Mouse (Mus musculus): ENCODE results near the gene Nudt8.

The Nudt8 gene

DNA sequence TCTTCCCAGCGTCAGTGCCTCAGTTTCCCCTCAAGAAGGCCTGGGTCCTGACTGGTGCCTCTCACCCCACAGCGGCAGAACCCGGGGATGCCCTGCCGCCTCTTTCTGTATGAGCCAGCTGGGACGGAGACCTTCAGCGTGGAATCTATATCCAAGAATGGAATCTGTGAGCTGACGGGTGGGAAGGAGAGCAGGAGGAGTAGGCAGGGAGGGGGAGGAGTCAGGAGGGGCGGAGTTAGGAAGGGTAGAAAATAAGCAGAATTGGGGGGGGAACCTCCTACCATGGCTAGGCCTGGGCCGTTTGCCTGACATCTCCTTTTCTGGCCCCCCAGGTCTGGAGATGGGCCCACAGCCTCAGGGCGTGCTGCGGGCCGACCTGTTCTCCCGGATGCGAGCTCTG lies 12.3 kb upstream of the Nudt8 start:
- DNase-seq (ENCODE audit: low spot score): no peak

- no peak for DNase-seq (ENCODE audit: low spot score)
Observed at GRCm38 (mm10) chr19:3988750-3989149, 11.6 kb upstream of the Nudt8 start.

DNA sequence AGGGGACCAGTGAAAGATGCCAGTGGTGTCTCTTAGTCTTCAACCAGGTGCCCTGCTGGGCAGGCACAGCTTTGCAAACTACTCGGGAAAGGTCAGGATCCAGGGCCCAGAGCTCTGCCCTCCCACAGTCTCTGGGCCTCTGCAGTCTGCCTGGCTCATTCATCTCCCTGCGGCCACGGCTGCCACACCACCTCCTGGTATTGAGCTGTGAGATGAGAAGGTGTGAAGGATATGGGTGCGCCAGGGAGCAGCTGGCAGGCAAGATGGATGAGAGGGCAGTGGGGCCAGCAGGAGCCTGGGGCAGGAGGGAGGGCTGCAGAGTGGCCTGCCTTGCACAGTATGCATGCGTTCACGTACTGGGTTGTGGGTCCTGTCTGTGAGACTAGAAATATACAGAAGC lies 9.6 kb upstream of the Nudt8 start:
- no peak for DNase-seq (ENCODE audit: low spot score)

DNA sequence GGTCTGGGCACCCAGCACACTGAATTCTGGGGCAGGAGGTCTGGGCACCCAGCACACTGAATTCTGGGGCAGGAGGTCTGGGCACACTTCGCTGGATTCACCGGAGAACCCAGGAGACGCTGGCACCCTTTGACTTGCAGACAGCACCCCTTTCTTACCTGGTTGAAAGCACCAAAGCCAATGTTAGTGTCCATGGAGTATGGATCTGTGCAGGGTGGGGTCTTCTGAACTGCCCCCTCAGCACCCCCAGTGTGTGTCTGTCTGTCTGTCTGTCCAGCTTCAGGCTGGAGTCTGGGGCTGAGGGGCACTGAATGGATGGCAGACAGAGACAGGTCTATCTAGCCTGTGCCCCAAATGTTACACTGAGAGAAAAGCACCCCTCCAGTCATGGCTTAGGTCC lies 8.8 kb upstream of the Nudt8 start:
- no peak for DNase-seq (ENCODE audit: low spot score)

GRCm38 (mm10) chr19:3991966-3992365 lies 8.4 kb upstream of the Nudt8 start:
- no peak for DNase-seq (ENCODE audit: low spot score)

DNA sequence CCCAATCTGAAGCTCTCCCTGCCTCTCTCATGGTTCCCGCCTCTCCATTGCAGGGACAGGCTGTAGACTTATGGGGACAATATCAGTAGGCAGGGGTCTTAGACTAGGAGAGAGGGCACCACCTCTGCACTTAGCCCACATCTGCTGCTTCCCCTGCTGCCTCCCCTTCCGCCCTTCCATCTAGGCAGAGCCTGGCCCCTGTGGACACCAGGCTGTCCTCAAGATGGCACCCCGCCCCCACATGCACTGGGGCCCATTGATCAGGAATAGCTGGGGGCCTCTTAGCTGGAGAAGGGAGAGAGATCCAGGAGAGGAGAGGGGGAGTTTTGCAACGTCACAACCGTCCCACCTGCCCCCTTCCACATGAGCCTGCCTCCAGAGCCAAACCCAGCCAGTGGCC lies 8.0 kb upstream of the Nudt8 start, which contains the start of gene Tbx10:
Tbx10 (plus strand) TSS at position 337 of the 400 bp plus-strand sequence.
- no peak for DNase-seq (ENCODE audit: low spot score)

DNA sequence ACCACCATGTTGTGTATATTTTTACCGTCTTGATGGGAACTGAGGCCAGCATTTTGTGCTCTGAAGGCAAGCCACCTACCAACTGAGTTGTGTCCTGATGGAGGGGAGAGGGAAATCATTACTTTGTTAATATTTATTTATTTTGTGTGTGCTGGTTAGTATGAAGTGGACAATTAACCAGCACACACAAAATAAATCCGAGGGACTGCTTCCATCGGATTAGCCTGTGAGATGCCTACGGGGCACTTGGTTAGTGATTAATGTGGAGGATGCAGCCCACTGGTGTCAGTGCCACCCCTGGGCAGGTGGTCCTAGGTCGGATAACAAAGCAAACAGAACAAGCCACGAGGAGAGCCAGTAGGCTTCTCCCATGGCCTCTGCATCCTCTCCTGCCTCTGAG lies 5.4 kb upstream of the Nudt8 start:
- no peak for DNase-seq (ENCODE audit: low spot score)

DNA sequence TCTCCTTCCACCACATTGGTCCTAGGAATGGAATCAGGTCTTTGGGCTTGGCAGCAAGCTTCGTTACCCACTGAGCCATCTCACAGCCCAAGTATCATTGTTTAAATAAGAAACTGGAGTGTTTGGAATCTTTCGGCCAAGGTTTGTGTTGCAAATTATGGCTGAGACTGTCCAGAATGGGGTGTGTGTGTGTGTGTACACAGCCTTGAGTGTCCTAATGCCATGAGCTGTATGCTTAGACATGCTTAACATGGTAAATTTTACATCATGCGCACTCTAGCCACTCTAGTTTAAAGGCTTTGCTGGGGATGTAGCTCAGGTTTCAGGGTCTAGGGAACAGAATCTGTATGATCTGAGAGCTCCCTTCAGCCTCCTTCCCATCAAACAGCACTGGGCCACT lies 4.9 kb upstream of the Nudt8 start:
- DNase-seq (ENCODE audit: low spot score): no peak

DNA sequence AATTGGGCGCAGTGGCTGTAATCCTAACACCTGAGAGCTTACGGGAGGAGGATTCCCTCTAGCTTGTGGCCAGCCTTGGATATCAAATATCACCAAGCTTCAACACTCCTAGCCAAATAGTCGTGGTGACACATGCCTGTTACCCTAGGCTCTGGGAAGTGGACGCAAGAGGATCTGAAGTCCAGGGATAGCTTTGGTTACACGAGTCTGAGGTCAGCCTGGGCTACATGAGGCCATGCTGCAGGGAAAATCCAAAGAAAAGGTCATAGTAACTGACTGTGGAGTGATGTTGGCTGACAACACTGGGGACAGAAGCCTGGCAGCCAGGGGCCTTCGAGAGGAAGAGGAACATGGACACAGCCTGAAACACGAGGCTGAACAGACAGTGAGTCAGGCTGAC lies 4.3 kb upstream of the Nudt8 start:
- DNase-seq (ENCODE audit: low spot score): no peak

DNA sequence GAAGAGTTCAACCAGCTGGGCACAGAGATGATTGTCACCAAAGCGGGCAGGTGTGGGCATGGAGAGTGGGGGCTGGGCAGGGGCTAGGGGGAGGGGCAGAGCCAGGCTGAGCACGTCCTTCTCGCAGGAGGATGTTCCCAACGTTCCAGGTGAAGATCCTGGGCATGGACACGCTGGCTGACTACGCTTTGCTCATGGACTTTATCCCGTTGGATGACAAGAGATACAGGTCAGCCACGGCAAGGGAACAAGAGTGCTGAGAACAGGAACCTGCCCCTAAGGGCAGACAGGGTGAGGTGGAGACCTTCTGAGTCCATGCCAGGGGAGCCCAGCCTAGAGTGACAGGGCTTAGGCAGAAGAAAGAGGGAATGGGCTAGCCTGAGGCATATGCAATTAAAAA lies 3.6 kb upstream of the Nudt8 start:
- no peak for DNase-seq (ENCODE audit: low spot score)

- DNase-seq (ENCODE audit: low spot score): no peak
Observed at GRCm38 (mm10) chr19:3997231-3997630, 3.1 kb upstream of the Nudt8 start.

DNA sequence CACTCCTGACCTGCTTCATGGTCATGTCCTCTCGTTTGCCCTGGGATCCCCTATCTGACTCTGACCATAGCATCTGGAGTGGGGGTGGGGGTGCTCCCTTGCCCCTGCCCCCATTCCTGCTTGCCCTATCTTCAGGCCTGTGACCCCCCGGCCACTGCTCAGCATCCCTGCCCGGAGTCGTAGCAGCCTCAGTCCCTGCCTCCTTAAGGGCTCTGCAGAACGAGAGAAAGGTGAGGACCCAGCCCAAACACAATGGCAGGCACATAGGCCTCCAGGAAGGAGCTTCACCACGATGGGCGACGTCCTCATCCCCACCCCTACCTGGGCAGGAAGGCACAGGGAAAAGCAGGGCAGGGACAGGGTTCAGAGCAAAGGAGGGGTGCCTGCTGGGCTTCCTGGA lies 2.0 kb upstream of the Nudt8 start:
- DNase-seq (ENCODE audit: low spot score): no peak

GRCm38 (mm10) chr19:3999121-3999730 lies 1.2 kb upstream of the Nudt8 start:
- DNase-seq (ENCODE audit: low spot score): no peak

GRCm38 (mm10) chr19:4000949-4001525 lies 657 bp downstream of the Nudt8 start:
- DNase-seq (ENCODE audit: low spot score): no peak

GRCm38 (mm10) chr19:4001752-4002151 lies 1.4 kb downstream of the Nudt8 start:
- no peak for DNase-seq (ENCODE audit: low spot score)

GRCm38 (mm10) chr19:4003112-4003511 lies 2.7 kb downstream of the Nudt8 start, which contains the start of gene Doc2g:
Doc2g (plus strand) TSS chr19:4003313.
- no peak for DNase-seq (ENCODE audit: low spot score)

DNA sequence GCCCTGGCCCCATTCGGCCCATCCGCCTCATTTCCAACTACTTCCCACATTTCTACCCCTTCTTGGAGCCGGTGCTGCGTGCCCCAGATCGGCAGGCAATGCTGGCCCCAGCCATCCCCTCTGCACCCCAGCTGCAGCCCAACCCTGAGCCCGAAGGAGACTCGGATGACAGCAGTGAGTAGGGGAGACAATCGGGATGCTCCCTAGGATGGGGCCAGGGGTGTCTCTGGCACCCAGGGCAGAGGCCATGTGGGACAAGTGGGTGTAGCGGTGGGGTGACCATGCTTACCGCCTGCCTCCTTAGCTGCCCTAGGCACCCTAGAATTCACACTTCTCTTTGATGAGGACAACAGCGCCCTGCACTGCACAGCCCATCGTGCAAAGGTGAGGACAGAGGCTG lies 3.3 kb downstream of the Nudt8 start:
- DNase-seq (ENCODE audit: low spot score): no peak

DNA sequence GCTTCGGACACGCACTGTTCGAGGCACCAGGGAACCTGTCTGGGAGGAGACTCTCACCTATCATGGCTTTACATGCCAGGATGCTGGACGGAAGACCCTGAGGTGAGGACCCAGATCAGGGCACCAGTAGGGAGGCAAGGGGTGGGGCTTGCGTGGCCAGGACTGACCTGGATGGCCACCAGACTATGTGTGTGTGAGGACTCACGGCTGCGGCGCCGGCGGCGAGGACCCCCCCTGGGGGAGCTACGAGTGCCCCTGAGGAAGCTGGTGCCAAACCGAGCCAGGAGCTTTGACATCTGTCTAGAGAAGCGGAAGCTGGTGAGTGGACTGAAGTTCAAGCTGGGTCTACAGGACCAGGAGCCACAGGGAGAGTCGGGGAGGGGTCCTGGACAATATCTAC lies 4.0 kb downstream of the Nudt8 start:
- DNase-seq (ENCODE audit: low spot score): no peak

DNA sequence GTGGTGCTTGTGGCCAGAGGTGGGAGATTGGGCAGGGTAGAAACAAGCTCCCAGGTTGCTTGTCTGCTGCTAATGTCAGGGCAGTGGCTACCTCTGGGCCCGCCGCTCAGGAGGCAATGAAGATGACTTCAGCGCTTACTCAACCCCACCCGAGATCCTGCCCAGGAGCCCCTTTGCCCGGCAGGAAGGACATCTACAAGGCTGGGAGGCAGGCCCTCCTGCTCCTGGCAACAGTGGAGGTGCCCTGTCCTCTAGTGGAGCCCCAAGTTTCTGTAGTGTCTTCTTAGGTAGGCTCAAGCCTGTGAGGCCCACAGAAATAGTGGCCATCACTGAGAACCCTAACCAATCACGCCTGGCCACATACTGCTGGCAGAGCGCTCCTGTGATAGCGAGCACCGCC lies 4.7 kb downstream of the Nudt8 start:
- DNase-seq (ENCODE audit: low spot score): no peak

DNA sequence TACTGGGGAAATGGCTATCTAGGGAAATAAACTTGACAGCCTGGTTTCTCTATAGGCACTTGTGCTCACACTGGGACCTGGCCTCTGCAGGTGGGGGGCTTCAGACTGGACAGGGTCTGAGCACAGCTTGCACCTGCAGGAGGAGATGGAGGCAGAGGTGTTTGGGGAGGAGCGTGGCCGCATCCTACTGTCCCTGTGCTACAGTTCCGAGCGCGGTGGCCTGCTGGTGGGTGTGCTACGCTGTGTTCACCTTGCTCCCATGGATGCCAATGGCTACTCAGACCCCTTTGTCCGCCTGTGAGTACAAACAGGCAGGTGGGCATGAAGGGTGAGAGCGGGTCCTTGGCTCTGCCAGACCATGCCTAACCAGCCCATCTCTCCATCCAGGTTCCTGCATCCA lies 5.6 kb downstream of the Nudt8 start:
- DNase-seq (ENCODE audit: low spot score): no peak

- no peak for DNase-seq (ENCODE audit: low spot score)
Observed at GRCm38 (mm10) chr19:4011086-4011485, 10.7 kb downstream of the Nudt8 start.

GRCm38 (mm10) chr19:4012432-4013022 lies 12.1 kb downstream of the Nudt8 start, which contains the start of gene Ndufv1:
Ndufv1 (minus strand) TSS chr19:4012806.
- DNase-seq (ENCODE audit: low spot score): peak; percentile 91

DNA sequence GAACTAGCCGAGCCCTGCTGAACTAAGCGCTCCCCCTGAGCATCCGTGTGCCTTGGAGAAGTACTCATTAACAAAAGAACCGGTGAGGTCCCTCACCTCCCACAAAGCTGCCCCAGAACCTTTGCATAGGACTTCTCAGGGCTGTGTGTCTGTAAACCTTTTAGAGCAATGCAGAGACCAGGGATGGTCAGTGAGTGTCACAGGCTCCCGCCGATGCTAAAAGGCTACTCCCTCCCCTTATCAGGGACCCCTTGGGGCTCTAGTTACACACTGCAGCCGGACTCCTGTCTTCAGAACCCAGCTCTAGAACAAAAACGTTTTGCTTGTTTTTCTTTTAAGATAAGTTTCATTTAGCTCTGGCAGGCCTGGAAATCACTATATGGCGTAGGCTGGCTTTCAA lies 12.7 kb downstream of the Nudt8 start:
- no peak for DNase-seq (ENCODE audit: low spot score)

DNA sequence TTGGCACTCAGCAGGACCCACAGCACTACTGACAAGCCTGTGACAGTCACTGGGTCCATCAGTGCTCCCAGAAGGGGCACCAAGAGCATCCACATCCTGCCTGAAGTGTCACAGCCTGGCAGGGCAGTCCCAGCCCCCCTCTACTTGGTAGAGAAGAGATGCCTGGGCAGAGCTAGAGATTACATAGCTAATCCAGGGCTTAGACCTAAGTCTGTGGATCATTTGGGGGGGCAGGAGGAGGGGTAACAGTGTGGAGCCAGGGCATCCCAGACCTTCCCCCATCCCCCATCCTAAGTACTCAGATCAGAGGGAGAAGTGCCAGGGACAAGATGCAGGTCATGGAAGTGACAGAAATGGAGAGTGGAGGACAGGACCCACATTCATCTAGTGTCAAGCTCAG lies 14.4 kb downstream of the Nudt8 start:
- DNase-seq (ENCODE audit: low spot score): no peak
